ENCODE assay signal across 8 mouse cellular contexts in genomic region chr3:146149156-146150057, GRCm38 (mm10). TPM values are rescaled to one million over a fixed set of nuclear protein-coding genes. Genes with fewer than 3 reads are reported as not detected.
A peak's percentile ranks its signal among the peaks of the same experiment; 100 is the strongest.
DNase-seq lines count a peak whose midpoint lies in the region; ATAC-seq lines count a peak whose summit lies in the region.

Gene Mcoln2, plus strand, starts transcription at chr3:146149833.

- WGBS in hindbrain, embryonic 12.5 days = 12% methylated on average over 31 of the region's 34 CpGs
- 11% methylated on average over 33 of the region's 34 CpGs for WGBS in liver, embryonic 13.5 days (ENCODE audit: insufficient replicate concordance)
- WGBS in neural tube, embryonic 13.5 days = 13% methylated on average over 33 of the region's 34 CpGs

- no peaks in the 10 kb centered on the region for H3K36me3 ChIP-seq in hindbrain, embryonic 12.5 days
- no peaks in the 10 kb centered on the region for H3K36me3 ChIP-seq in liver, embryonic 13.5 days
- no peaks in the 10 kb centered on the region for H3K36me3 ChIP-seq in neural tube, embryonic 13.5 days

- H3K4me2 ChIP-seq in hindbrain, embryonic 12.5 days (replicated peaks) = peak within 1 kb of the TSS; percentile 90
- H3K4me2 ChIP-seq in liver, embryonic 13.5 days = peak within 1 kb of the TSS; percentile 69
- peak within 1 kb of the TSS; percentile 83 for H3K4me2 ChIP-seq in neural tube, embryonic 13.5 days

- H3K9me3 ChIP-seq in hindbrain, embryonic 12.5 days (replicated peaks) = no peaks in the 10 kb centered on the region
- no peaks in the 10 kb centered on the region for H3K9me3 ChIP-seq in liver, embryonic 13.5 days (replicated peaks)
- peaks cover 5% of the 10 kb centered on the region for H3K9me3 ChIP-seq in neural tube, embryonic 13.5 days

- H3K27me3 ChIP-seq in hindbrain, embryonic 12.5 days = peaks cover 34% of the 10 kb centered on the region
- peaks cover 21% of the 10 kb centered on the region for H3K27me3 ChIP-seq in liver, embryonic 13.5 days
- H3K27me3 ChIP-seq in neural tube, embryonic 13.5 days = peaks cover 46% of the 10 kb centered on the region

- peak; percentile 10 for DNase-seq in gastrocnemius, postnatal 10 days
- DNase-seq in gastrocnemius, postnatal 36 days = no peak
- peak; percentile 20 for DNase-seq in embryo, embryonic 9.5 days (ENCODE audit: extremely low spot score)
- no peak for DNase-seq in liver, embryonic 13.5 days
- no peak for DNase-seq in cerebellum, adult 11-12 months
- DNase-seq in ovary, postnatal 10 days (ENCODE audit: low spot score) = no peak

- H3K4me3 ChIP-seq in hindbrain, embryonic 12.5 days = peak within 1 kb of the TSS; percentile 38
- H3K4me3 ChIP-seq in liver, embryonic 13.5 days (replicated peaks) = peak within 1 kb of the TSS; percentile 51
- H3K4me3 ChIP-seq in neural tube, embryonic 13.5 days = peak within 1 kb of the TSS; percentile 41

- intact Hi-C loops in gastrocnemius, postnatal 36 days (cut with DNase I) = no loop called here

- H3K9ac ChIP-seq in hindbrain, embryonic 12.5 days = peak within 1 kb of the TSS; percentile 49
- peak within 1 kb of the TSS; percentile 54; the same call in 1 of the 2 replicates for H3K9ac ChIP-seq in liver, embryonic 13.5 days
- peak within 1 kb of the TSS; percentile 63 for H3K9ac ChIP-seq in neural tube, embryonic 13.5 days

- ATAC-seq in hindbrain, embryonic 12.5 days (ENCODE audit: low FRiP score) = 0 out of 2 replicates have a peak, but pooled peaks have one; percentile 35
- peak; percentile 64 for ATAC-seq in liver, embryonic 13.5 days (ENCODE audit: low read depth)
- ATAC-seq in neural tube, embryonic 13.5 days (ENCODE audit: low read depth) = peak; percentile 40; the same call in 1 of the 2 replicates

- H3K27ac ChIP-seq in hindbrain, embryonic 12.5 days = no peak within 1 kb of the TSS
- peak within 1 kb of the TSS; percentile 34; the same call in 1 of the 2 replicates for H3K27ac ChIP-seq in liver, embryonic 13.5 days
- no peak within 1 kb of the TSS for H3K27ac ChIP-seq in neural tube, embryonic 13.5 days (replicated peaks)

- peaks cover 18% of the 10 kb centered on the region for H3K4me1 ChIP-seq in hindbrain, embryonic 12.5 days
- peaks cover 22% of the 10 kb centered on the region for H3K4me1 ChIP-seq in liver, embryonic 13.5 days (replicated peaks)
- peaks cover 21% of the 10 kb centered on the region for H3K4me1 ChIP-seq in neural tube, embryonic 13.5 days (replicated peaks)

RNA-seq across cellular contexts. Expression of gene Mcoln2, which starts in this region (rescaled TPM):
- under 1 TPM; 0.14 to 0.54 TPM for total RNA-seq in gastrocnemius, postnatal 10 days (2021)
- total RNA-seq in gastrocnemius, postnatal 36 days (2021) = under 1 TPM in 1 of 2 experiments, not detected in 1; 0.51 TPM
- 0.35 and 1.1 TPM in 2 replicates for polyA plus RNA-seq in hindbrain, embryonic 12.5 days (2016; fragmentation: Nextera tagmentation; extraction: Ambion mirVana)
- 6.7 and 7.5 TPM in 2 replicates for polyA plus RNA-seq in liver, embryonic 13.5 days (2015; fragmentation: Nextera tagmentation; extraction: Ambion mirVana)
- polyA plus RNA-seq in neural tube, embryonic 13.5 days (2015; fragmentation: Nextera tagmentation; extraction: Ambion mirVana) = 0.15 and 0.36 TPM in 2 replicates

Comparison
In these comparisons a context has a peak if more than half of its experiments do, and no peak if none do; other contexts are left out.
1. Peak in DNase-seq in gastrocnemius, postnatal 10 days; RNA of the gene not detected or under 1 TPM.
2. Peak in ATAC-seq, H3K4me3 ChIP-seq, H3K9ac ChIP-seq and H3K4me2 ChIP-seq in neural tube, embryonic 13.5 days; RNA of the gene not detected or under 1 TPM.